Mouse (Mus musculus) MEL (cell line): ENCODE results near the gene Pnmal1.

ENCODE experiments used
- CTCF ChIP-seq, 3 experiments: IDR thresholded peaks in 2 of 3; conservative IDR thresholded peaks in 1 of 3; 2 replicates each; pipeline ENCODE4 v1.5.1; 2011 to 2012; ENCODE audit warnings: low read length in 3 of 3, low read depth in 2 of 3, mild to moderate bottlenecking in 2 of 3, improper control_type of control experiment in 1 of 3, inconsistent platforms in 1 of 3, mixed read lengths in 1 of 3, moderate library complexity in 1 of 3; ENCODE audit not compliant: control insufficient read depth in 1 of 3, insufficient read depth in 1 of 3, poor library complexity in 1 of 3, severe bottlenecking in 1 of 3
- EP300 ChIP-seq, 2 experiments: IDR thresholded peaks; 2 replicates each; pipeline ENCODE4 v1.6.1; 2011; ENCODE audit warnings: improper control_type of control experiment in 2 of 2, low read length in 2 of 2, low read depth in 1 of 2, mild to moderate bottlenecking in 1 of 2
- JUND ChIP-seq: IDR thresholded peaks from 2 replicates; pipeline ENCODE4 v1.6.1; 2011; ENCODE audit warnings: low read depth, mild to moderate bottlenecking, improper control_type of control experiment, low read length
- KAT2A ChIP-seq: conservative IDR thresholded peaks from 2 replicates; pipeline ENCODE4 v1.6.1; 2012; ENCODE audit warnings: low read depth, low read length, improper control_type of control experiment, inconsistent platforms
- MAX ChIP-seq: IDR thresholded peaks from 2 replicates; pipeline ENCODE4 v1.6.1; 2011; ENCODE audit warnings: low read length, improper control_type of control experiment
- POLR2A ChIP-seq, 2 experiments: IDR thresholded peaks; 2 replicates each; pipeline ENCODE4 v1.6.1; 2011 to 2012; ENCODE audit warnings: low read length in 2 of 2, mild to moderate bottlenecking in 2 of 2, control low read depth in 1 of 2, improper control_type of control experiment in 1 of 2, low read depth in 1 of 2, moderate library complexity in 1 of 2; ENCODE audit not compliant: control insufficient read depth in 1 of 2, insufficient read depth in 1 of 2, poor library complexity in 1 of 2
- TCF12 ChIP-seq: IDR thresholded peaks from 2 replicates; pipeline ENCODE4 v1.6.1; 2014; ENCODE audit warnings: low read depth, mild to moderate bottlenecking, inconsistent platforms, low read length, improper control_type of control experiment, moderate library complexity
- USF2 ChIP-seq, 2 experiments: IDR thresholded peaks; 2 replicates each; pipeline ENCODE4 v1.6.1; 2011 to 2012; ENCODE audit warnings: improper control_type of control experiment in 2 of 2, low read length in 2 of 2, borderline replicate concordance in 1 of 2, inconsistent platforms in 1 of 2, low read depth in 1 of 2, mild to moderate bottlenecking in 1 of 2; ENCODE audit not compliant: insufficient read depth in 1 of 2
- ZC3H11A ChIP-seq: IDR thresholded peaks from 2 replicates; pipeline ENCODE4 v1.6.1; 2012; ENCODE audit warnings: low read depth, mild to moderate bottlenecking, inconsistent platforms, low read length, improper control_type of control experiment

- TF ChIP-seq TCF12 (no peak), ZC3H11A (no peak), CTCF (IDR thresholded peaks at IDR 0.05 in 2 of 3, conservative IDR thresholded peaks at IDR 0.05 in 1 of 3; ENCODE audit: control insufficient read depth in 1 of 3, insufficient read depth in 1 of 3, low read depth in 2 of 3, low read length in 3 of 3, poor library complexity in 1 of 3, severe bottlenecking in 1 of 3) (no peak), POLR2A (IDR thresholded peaks at IDR 0.05; ENCODE audit: control insufficient read depth in 1 of 2, insufficient read depth in 1 of 2, low read depth in 1 of 2, low read length in 2 of 2, poor library complexity in 1 of 2) (no peak), JUND (no peak), KAT2A (no peak), USF2 (IDR thresholded peaks at IDR 0.05; ENCODE audit: borderline replicate concordance in 1 of 2, insufficient read depth in 1 of 2, low read depth in 1 of 2, low read length in 2 of 2) (no peak), MAX (no peak), EP300 (IDR thresholded peaks at IDR 0.05; ENCODE audit: low read depth in 1 of 2, low read length in 2 of 2) (no peak)
Observed at GRCm38 (mm10) chr7:16955712-16956111, 3.8 kb upstream of the Pnmal1 start.
